Mouse (Mus musculus) brain, embryonic 14.5 days (tissue): Measurements from ENCODE around the gene Mitf.

Experiments
- CTCF ChIP-seq: fragments of 200-500 bp; IDR thresholded peaks from 2 replicates; pipeline ENCODE4 v1.5.1; 2012; ENCODE audit warnings: inconsistent platforms, mild to moderate bottlenecking, moderate library complexity, borderline replicate concordance; ENCODE audit not compliant: insufficient read depth, insufficient read length; ENCODE audit errors: extremely low read depth
- POLR2A ChIP-seq: fragments of 200-500 bp; IDR thresholded peaks from 2 replicates; pipeline ENCODE4 v1.6.1; 2012; ENCODE audit warnings: mild to moderate bottlenecking, inconsistent platforms, borderline replicate concordance; ENCODE audit not compliant: poor library complexity, insufficient read depth, insufficient read length, severe bottlenecking; ENCODE audit errors: extremely low read depth

- TF ChIP-seq CTCF (no peak), POLR2A (no peak)
Measured at GRCm38 (mm10) chr6:97857690-97858089, 50.8 kb downstream of the Mitf start.
